Mouse (Mus musculus) brain, adult 2 months (tissue): Measurements from ENCODE around the gene Mlana.

Experiments
- DNase-seq: peaks from one replicate; pipeline ENCODE4 v3.0.0; 2011; ENCODE audit warnings: low read depth, low spot score

The Mlana gene

GRCm38 (mm10) chr19:29697245-29697874 is at the start of gene Mlana:
Gene Mlana (plus strand): TSS chr19:29697824.
- peak; percentile 31 for DNase-seq

- DNase-seq: no peak
These were observed 49.1 kb upstream of the Mlana start for GRCm38 (mm10) chr19:29648550-29648914.

GRCm38 (mm10) chr19:29649683-29650082 is 47.9 kb upstream of the Mlana start:
- DNase-seq: no peak

GRCm38 (mm10) chr19:29653768-29654265 is 43.8 kb upstream of the Mlana start:
- no peak for DNase-seq

GRCm38 (mm10) chr19:29655148-29655547 is 42.5 kb upstream of the Mlana start:
- peak; percentile 50 for DNase-seq

- peak; percentile 20 for DNase-seq
These were observed 41.6 kb upstream of the Mlana start for GRCm38 (mm10) chr19:29656029-29656428.

GRCm38 (mm10) chr19:29656620-29657019 is 41.0 kb upstream of the Mlana start:
- DNase-seq: no peak

- DNase-seq: no peak
These were observed 40.6 kb upstream of the Mlana start for GRCm38 (mm10) chr19:29657033-29657432.

GRCm38 (mm10) chr19:29657558-29657957 is 40.1 kb upstream of the Mlana start:
- DNase-seq: no peak

GRCm38 (mm10) chr19:29658836-29659235 is 38.8 kb upstream of the Mlana start:
- DNase-seq: no peak

- DNase-seq: no peak
These were observed 37.9 kb upstream of the Mlana start for GRCm38 (mm10) chr19:29659705-29660104.

- DNase-seq: peak; percentile 72
These were observed 36.5 kb upstream of the Mlana start for GRCm38 (mm10) chr19:29660835-29661764.

- DNase-seq: peak; percentile 61
These were observed 35.5 kb upstream of the Mlana start for GRCm38 (mm10) chr19:29661974-29662580.

- DNase-seq: no peak
These were observed 33.8 kb upstream of the Mlana start for GRCm38 (mm10) chr19:29663780-29664179.

- no peak for DNase-seq
These were observed 32.7 kb upstream of the Mlana start for GRCm38 (mm10) chr19:29664934-29665333.

GRCm38 (mm10) chr19:29666164-29666563 is 31.5 kb upstream of the Mlana start:
- DNase-seq: no peak

GRCm38 (mm10) chr19:29666965-29667594 is 30.5 kb upstream of the Mlana start:
- no peak for DNase-seq

GRCm38 (mm10) chr19:29668135-29668534 is 29.5 kb upstream of the Mlana start:
- no peak for DNase-seq

GRCm38 (mm10) chr19:29670247-29670646 is 27.4 kb upstream of the Mlana start:
- peak; percentile 51 for DNase-seq

GRCm38 (mm10) chr19:29671160-29671559 is 26.5 kb upstream of the Mlana start:
- no peak for DNase-seq

- DNase-seq: no peak
These were observed 25.0 kb upstream of the Mlana start for GRCm38 (mm10) chr19:29672660-29673059.

- no peak for DNase-seq
These were observed 22.7 kb upstream of the Mlana start for GRCm38 (mm10) chr19:29674946-29675345.
